Mouse (Mus musculus) kidney, postnatal 0 days (tissue): Measurements from ENCODE around the gene Eif3f. TPM values are rescaled to one million over a fixed set of nuclear protein-coding genes. Genes with fewer than 3 reads are reported as not detected.

ENCODE experiments used
- ATAC-seq: fragments of 200-750 bp; cut with Nextera tagmentation; replicated peaks from 2 replicates; pipeline ENCODE4 v1.8.0; 2017; ENCODE audit warnings: low read depth, moderate number of reproducible peaks, moderate TSS enrichment, moderate library complexity; ENCODE audit not compliant: low FRiP score
- DNase-seq: peaks from one replicate; pipeline ENCODE4 v3.0.0-alpha.2; 2016; ENCODE audit warnings: low spot score
- H3K27ac ChIP-seq: fragments of 300-500 bp; sonication (generic); 2 replicates; pipeline ENCODE4 v1.5.1; 2014; ENCODE audit warnings: mild to moderate bottlenecking
- H3K27me3 ChIP-seq: fragments of 300-500 bp; sonication (generic); 2 replicates; pipeline ENCODE4 v1.6.1; 2014; ENCODE audit warnings: low read length, mixed read lengths; ENCODE audit not compliant: insufficient read depth
- H3K36me3 ChIP-seq: fragments of 300-500 bp; sonication (generic); 2 replicates; pipeline ENCODE4 v1.6.1; 2014; ENCODE audit warnings: low read length, mixed read lengths; ENCODE audit not compliant: insufficient read depth
- H3K4me1 ChIP-seq: fragments of 300-500 bp; sonication (generic); replicated peaks from 2 replicates; pipeline ENCODE4 v1.6.1; 2014; ENCODE audit warnings: antibody characterized with exemption, low read length, mixed read lengths; ENCODE audit not compliant: insufficient read depth
- H3K4me2 ChIP-seq: fragments of 300-500 bp; sonication (generic); 2 replicates; pipeline ENCODE4 v1.6.1; 2014; ENCODE audit warnings: mild to moderate bottlenecking, low read length, moderate library complexity, mixed read lengths
- H3K4me3 ChIP-seq: fragments of 300-500 bp; sonication (generic); replicated peaks from 2 replicates; pipeline ENCODE4 v1.5.1; 2014; ENCODE audit warnings: low read depth, low read length
- H3K9ac ChIP-seq: fragments of 300-500 bp; sonication (generic); 2 replicates; pipeline ENCODE4 v1.6.1; 2014; ENCODE audit warnings: low read depth, low read length
- H3K9me3 ChIP-seq: fragments of 300-500 bp; sonication (generic); replicated peaks from 2 replicates; pipeline ENCODE4 v1.6.1; 2016; ENCODE audit warnings: low read length, inconsistent platforms, mixed read lengths
- CTCF ChIP-seq: IDR thresholded peaks from 2 replicates; pipeline ENCODE4 v1.5.1; 2016; ENCODE audit warnings: antibody characterized with exemption, low read depth, mild to moderate bottlenecking, moderate library complexity
- whole genome bisulfite sequencing: fragments of 180-500 bp; shearing (Covaris S2); extraction: QIAGEN DNeasy Blood & Tissue Kit; methylation state at CpG from one replicate; pipeline ENCODE4 v1.1.7; 2014; 5-methylcytosine and 5-hydroxymethylcytosine counted together
- polyA plus RNA-seq: library from polyadenylated mRNA; unstranded; fragments of >200 nt; fragmentation: Nextera tagmentation; extraction: Ambion mirVana; gene quantifications from 2 replicates; pipeline ENCODE4 v1.2.1, GENCODE M21; 2015

Eif3f gene
- polyA plus RNA-seq = 97.4 and 104 TPM in 2 replicates

DNA sequence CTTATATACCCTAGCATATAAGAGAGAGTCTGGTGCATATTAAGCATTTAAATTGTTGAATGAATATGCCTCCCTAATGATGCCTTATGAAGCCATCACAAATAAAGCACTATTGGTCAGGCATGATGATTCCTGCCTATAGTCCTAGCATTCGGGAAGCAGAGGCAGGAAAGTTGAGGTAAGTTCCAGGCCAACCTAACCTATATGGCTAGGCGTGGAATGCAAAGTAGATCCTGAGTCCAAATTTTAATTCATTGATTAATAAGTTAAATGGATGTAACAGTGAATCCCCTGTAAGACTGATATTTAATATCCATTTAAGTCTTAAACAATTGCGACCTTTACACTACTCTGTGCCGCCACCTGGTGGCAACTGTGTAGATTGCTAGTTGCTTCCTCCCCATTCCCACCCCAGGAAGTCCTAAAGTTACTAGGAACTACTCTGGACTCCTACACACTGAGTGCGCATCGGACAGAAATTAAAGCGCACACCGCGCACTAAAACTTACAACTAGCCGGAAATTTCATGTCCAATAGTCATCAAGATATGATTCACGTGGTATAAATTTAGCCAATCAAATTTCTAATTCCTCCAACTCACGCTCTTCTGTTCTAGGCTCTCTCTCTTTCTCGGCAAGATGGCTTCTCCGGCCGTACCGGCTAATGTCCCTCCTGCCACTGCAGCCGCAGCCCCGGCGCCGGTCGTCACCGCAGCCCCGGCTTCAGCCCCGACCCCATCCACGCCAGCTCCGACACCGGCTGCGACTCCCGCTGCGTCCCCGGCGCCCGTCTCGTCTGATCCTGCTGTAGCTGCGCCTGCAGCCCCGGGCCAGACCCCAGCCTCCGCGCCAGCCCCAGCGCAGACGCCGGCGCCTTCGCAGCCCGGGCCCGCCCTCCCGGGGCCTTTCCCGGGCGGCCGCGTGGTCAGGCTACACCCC lies at the start of gene Eif3f:
Eif3f (plus strand) TSS at position 624 of the 938 bp plus-strand sequence.
- Histone ChIP-seq H3K27me3 (no peaks in the 10 kb centered on the region), H3K9ac (peak within 1 kb of the TSS; percentile 97), H3K9me3 (no peaks in the 10 kb centered on the region), H3K4me3 (peak within 1 kb of the TSS; percentile 98), H3K36me3 (peaks cover 9% of the 10 kb centered on the region), H3K4me2 (peak within 1 kb of the TSS; percentile 80), H3K27ac (peak within 1 kb of the TSS; percentile 88), H3K4me1 (peaks cover 10% of the 10 kb centered on the region)
- DNase-seq (peak; percentile 99), ATAC-seq (peak; percentile 99)
- 2% methylated on average over 50 of the region's 50 CpGs for WGBS
- TF ChIP-seq CTCF = peak; percentile 92

DNA sequence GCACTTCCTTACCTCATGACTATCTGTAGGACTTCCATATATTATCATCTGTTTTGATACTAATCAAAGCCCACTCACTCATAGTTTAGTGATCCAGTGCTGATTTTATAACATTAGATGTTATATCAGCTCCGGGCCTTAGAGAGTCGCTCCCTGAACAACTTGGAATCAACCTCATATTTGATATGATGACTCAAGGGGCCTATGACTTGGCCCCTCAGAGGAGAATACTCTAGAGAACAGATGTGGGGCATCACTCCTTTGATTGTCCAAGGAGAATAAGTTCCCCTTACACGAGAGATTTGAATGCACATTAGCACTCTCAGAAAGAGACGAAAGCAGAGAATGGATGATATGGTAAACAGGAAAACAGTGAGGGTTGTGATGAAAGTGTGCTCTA lies 49.3 kb upstream of the Eif3f start, which contains the start of gene Olfr518:
Olfr518 (minus strand) TSS at position 101 of the 400 bp plus-strand sequence.
- H3K4me3 ChIP-seq = no peak within 1 kb of the TSS
- no peaks in the 10 kb centered on the region for H3K9me3 ChIP-seq
- 79% methylated on average over 4 of the region's 4 CpGs for WGBS
- no peak for TF ChIP-seq CTCF
- H3K27ac ChIP-seq = no peak within 1 kb of the TSS
- H3K9ac ChIP-seq = no peak within 1 kb of the TSS
- ATAC-seq = no peak
- H3K36me3 ChIP-seq = no peaks in the 10 kb centered on the region
- no peak for DNase-seq
- no peaks in the 10 kb centered on the region for H3K27me3 ChIP-seq
- no peak within 1 kb of the TSS for H3K4me2 ChIP-seq
- H3K4me1 ChIP-seq = no peaks in the 10 kb centered on the region

DNA sequence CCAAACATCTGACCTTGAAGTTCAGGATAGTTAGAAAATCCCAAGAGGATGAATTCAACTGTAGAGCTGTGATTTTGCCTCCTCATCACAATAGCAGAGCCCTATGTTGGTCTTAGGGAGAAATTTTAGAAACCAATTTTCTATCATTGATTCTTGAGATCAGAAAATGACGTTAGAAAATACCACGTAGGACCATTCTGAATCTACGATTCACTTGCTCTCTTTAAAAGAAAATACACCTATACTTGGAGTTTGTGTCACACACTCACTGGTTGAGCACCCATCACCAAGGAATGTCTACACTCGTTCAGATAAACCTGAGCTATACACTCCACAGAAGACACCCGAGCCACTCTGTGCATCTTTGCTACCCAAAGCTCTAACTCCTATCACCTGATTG lies 39.9 kb upstream of the Eif3f start, which contains the start of gene Olfr519:
Olfr519 (minus strand) TSS at position 101 of the 400 bp plus-strand sequence.
- no peak for TF ChIP-seq CTCF
- H3K9me3 ChIP-seq = no peaks in the 10 kb centered on the region
- no peak within 1 kb of the TSS for H3K9ac ChIP-seq
- no peak for ATAC-seq
- WGBS = 85% methylated on average over 5 of the region's 5 CpGs
- H3K27me3 ChIP-seq = no peaks in the 10 kb centered on the region
- DNase-seq = no peak
- H3K4me3 ChIP-seq = no peak within 1 kb of the TSS
- no peak within 1 kb of the TSS for H3K27ac ChIP-seq
- H3K4me1 ChIP-seq = no peaks in the 10 kb centered on the region
- H3K4me2 ChIP-seq = no peak within 1 kb of the TSS
- H3K36me3 ChIP-seq = no peaks in the 10 kb centered on the region

- H3K36me3 ChIP-seq = no peaks in the 10 kb centered on the region
- no peak overlapping the region for H3K27ac ChIP-seq
- TF ChIP-seq CTCF = no peak
- 72% methylated on average over 2 of the region's 2 CpGs for WGBS
- H3K27me3 ChIP-seq = no peaks in the 10 kb centered on the region
- H3K4me2 ChIP-seq = no peak overlapping the region
- H3K4me3 ChIP-seq = no peak overlapping the region
- DNase-seq (no peak), ATAC-seq (no peak)
- no peaks in the 10 kb centered on the region for H3K9me3 ChIP-seq
- no peaks in the 10 kb centered on the region for H3K4me1 ChIP-seq
- H3K9ac ChIP-seq = no peak overlapping the region
Observed at GRCm38 (mm10) chr7:108903969-108904368, 30.2 kb upstream of the Eif3f start.

- Histone ChIP-seq H3K27me3 (no peaks in the 10 kb centered on the region), H3K4me1 (no peaks in the 10 kb centered on the region), H3K27ac (no peak overlapping the region), H3K4me2 (no peak overlapping the region), H3K4me3 (no peak overlapping the region), H3K9me3 (no peaks in the 10 kb centered on the region), H3K36me3 (no peaks in the 10 kb centered on the region), H3K9ac (no peak overlapping the region)
- 75% methylated on average over 4 of the region's 4 CpGs for WGBS
- no peak for TF ChIP-seq CTCF
- DNase-seq (no peak), ATAC-seq (no peak)
Observed at GRCm38 (mm10) chr7:108927043-108927442, 7.2 kb upstream of the Eif3f start.

DNA sequence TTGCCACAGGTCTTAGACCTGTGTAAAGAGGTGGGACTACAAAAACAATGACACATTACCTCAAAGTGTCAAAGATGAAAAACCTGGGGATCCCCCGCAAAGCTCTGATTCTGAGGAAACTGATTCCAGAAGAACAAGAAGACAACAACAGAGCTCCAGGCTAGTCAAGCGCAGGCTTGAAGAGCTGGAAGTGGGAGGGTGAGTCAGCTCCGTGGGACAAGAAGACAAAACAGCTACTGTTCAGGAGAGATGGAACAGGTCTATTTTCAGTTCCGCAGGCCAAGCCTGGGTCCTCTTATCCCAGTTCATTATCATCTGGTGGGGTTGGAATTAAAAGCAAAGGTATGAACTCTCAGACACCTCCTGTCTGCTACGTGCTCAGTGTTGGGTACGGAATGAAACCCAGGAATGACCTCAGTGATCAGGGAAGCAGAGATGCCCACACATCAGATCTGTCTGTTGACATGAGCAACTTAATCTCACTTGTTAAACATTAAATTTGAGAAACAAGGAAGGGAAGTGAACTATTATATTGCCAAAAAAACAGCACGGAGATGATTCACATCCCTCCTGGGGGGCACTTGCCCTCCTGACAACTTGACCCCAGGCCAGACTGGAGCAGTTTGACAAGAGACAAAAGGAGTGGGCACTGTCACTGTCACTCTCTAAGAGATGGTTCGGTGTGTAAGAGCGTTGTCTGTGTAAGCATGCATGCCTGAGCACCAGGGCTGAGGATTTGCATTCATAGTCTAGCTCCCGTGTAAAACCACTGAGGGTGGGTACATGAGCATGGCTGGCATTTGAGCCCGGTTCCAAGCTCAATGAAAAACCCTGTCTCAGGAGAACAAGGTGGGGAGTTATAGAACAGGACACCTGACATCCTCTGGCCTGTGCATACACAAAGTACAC lies 5.7 kb upstream of the Eif3f start:
- H3K27me3 ChIP-seq = no peaks in the 10 kb centered on the region
- no peak for DNase-seq
- H3K4me1 ChIP-seq = no peaks in the 10 kb centered on the region
- TF ChIP-seq CTCF = no peak
- no peak overlapping the region for H3K9ac ChIP-seq
- H3K36me3 ChIP-seq = no peaks in the 10 kb centered on the region
- ATAC-seq = no peak
- H3K4me2 ChIP-seq = no peak overlapping the region
- no peak overlapping the region for H3K4me3 ChIP-seq
- H3K9me3 ChIP-seq = no peaks in the 10 kb centered on the region
- 66% methylated on average over 11 of the region's 11 CpGs for WGBS
- H3K27ac ChIP-seq = no peak overlapping the region
